Mouse (Mus musculus) kidney, embryonic 16.5 days (tissue): Measurements from ENCODE around the gene Irak4. TPM values are rescaled to one million over a fixed set of nuclear protein-coding genes. Genes with fewer than 3 reads are reported as not detected.
A peak's percentile ranks its signal among the peaks of the same experiment; 100 is the strongest.

ENCODE experiments used
- ATAC-seq: fragments of 200-750 bp; cut with Nextera tagmentation; 2 replicates; pipeline ENCODE4 v1.8.0; 2017; ENCODE audit warnings: moderate TSS enrichment; ENCODE audit not compliant: low FRiP score, low TSS enrichment
- H3K27ac ChIP-seq: fragments of 300-500 bp; sonication (generic); 2 replicates; pipeline ENCODE4 v1.5.1; 2014; ENCODE audit warnings: low read length
- H3K27me3 ChIP-seq: fragments of 300-500 bp; sonication (generic); 2 replicates; pipeline ENCODE4 v1.6.1; 2014; ENCODE audit warnings: low read length, control low read depth, mixed read lengths; ENCODE audit not compliant: insufficient read depth
- H3K36me3 ChIP-seq: fragments of 300-500 bp; sonication (generic); 2 replicates; pipeline ENCODE4 v1.6.1; 2014; ENCODE audit warnings: low read length, control low read depth, mixed read lengths; ENCODE audit not compliant: insufficient read depth
- H3K4me1 ChIP-seq: fragments of 300-500 bp; sonication (generic); 2 replicates; pipeline ENCODE4 v1.6.1; 2014; ENCODE audit warnings: low read length, control low read depth, mixed read lengths; ENCODE audit not compliant: insufficient read depth
- H3K4me2 ChIP-seq: fragments of 300-500 bp; sonication (generic); replicated peaks from 2 replicates; pipeline ENCODE4 v1.6.1; 2014; ENCODE audit warnings: low read depth, low read length
- H3K4me3 ChIP-seq: fragments of 300-500 bp; sonication (generic); 2 replicates; pipeline ENCODE4 v1.5.1; 2014; ENCODE audit warnings: mild to moderate bottlenecking, low read length
- H3K9ac ChIP-seq: fragments of 300-500 bp; sonication (generic); replicated peaks from 2 replicates; pipeline ENCODE4 v1.6.1; 2014; ENCODE audit warnings: low read length
- H3K9me3 ChIP-seq: fragments of 300-500 bp; sonication (generic); 2 replicates; pipeline ENCODE4 v1.6.1; 2016; ENCODE audit warnings: low read length, control low read depth
- WGBS: fragments of 180-500 bp; shearing (Covaris S2); extraction: QIAGEN DNeasy Blood & Tissue Kit; methylation state at CpG from one replicate; pipeline ENCODE4 v1.1.7; 2014; 5-methylcytosine and 5-hydroxymethylcytosine counted together
- polyA plus RNA-seq: library from polyadenylated mRNA; unstranded; fragments of >200 nt; fragmentation: Nextera tagmentation; extraction: Ambion mirVana; gene quantifications from 2 replicates; pipeline ENCODE4 v1.2.1, GENCODE M21; 2015

Gene Irak4
- polyA plus RNA-seq, 1 experiment from 2014 or later: 17.4 TPM

- no peaks in the 10 kb centered on the region for H3K4me1 ChIP-seq
- H3K4me3 ChIP-seq: no peak overlapping the region
- H3K9ac ChIP-seq: no peak overlapping the region
- ATAC-seq: no peak
- no peaks in the 10 kb centered on the region for H3K27me3 ChIP-seq
- H3K4me2 ChIP-seq: no peak overlapping the region
- H3K27ac ChIP-seq: no peak overlapping the region
- H3K9me3 ChIP-seq: no peaks in the 10 kb centered on the region
- WGBS: 79% methylated on average over 12 of the region's 12 CpGs
- H3K36me3 ChIP-seq: peaks cover 11% of the 10 kb centered on the region; the same call in 1 of the 2 replicates
Observed at GRCm38 (mm10) chr15:94524956-94525355, 18.5 kb upstream of the Irak4 start.

GRCm38 (mm10) chr15:94530519-94530918 is 12.9 kb upstream of the Irak4 start:
- ATAC-seq: no peak
- WGBS: 73% methylated on average over 3 of the region's 3 CpGs
- Histone ChIP-seq H3K4me3 (no peak overlapping the region), H3K4me1 (no peaks in the 10 kb centered on the region), H3K36me3 (peaks cover 13% of the 10 kb centered on the region; the same call in 1 of the 2 replicates), H3K27me3 (no peaks in the 10 kb centered on the region), H3K9ac (no peak overlapping the region), H3K27ac (no peak overlapping the region), H3K9me3 (no peaks in the 10 kb centered on the region), H3K4me2 (no peak overlapping the region)

GRCm38 (mm10) chr15:94532306-94532705 is 11.1 kb upstream of the Irak4 start:
- WGBS: 89% methylated on average over 5 of the region's 5 CpGs
- Histone ChIP-seq H3K4me3 (no peak overlapping the region), H3K4me2 (no peak overlapping the region), H3K9ac (no peak overlapping the region), H3K9me3 (no peaks in the 10 kb centered on the region), H3K27me3 (no peaks in the 10 kb centered on the region), H3K4me1 (no peaks in the 10 kb centered on the region), H3K27ac (no peak overlapping the region), H3K36me3 (peaks cover 11% of the 10 kb centered on the region; the same call in 1 of the 2 replicates)
- ATAC-seq: no peak

- Histone ChIP-seq H3K4me2 (no peak overlapping the region), H3K9me3 (no peaks in the 10 kb centered on the region), H3K36me3 (peaks cover 11% of the 10 kb centered on the region; the same call in 1 of the 2 replicates), H3K27ac (no peak overlapping the region), H3K9ac (no peak overlapping the region), H3K4me1 (no peaks in the 10 kb centered on the region), H3K27me3 (no peaks in the 10 kb centered on the region), H3K4me3 (no peak overlapping the region)
- WGBS: 95% methylated on average over 6 of the region's 6 CpGs
- no peak for ATAC-seq
Observed at GRCm38 (mm10) chr15:94532956-94533355, 10.5 kb upstream of the Irak4 start.

GRCm38 (mm10) chr15:94535521-94535920 is 7.9 kb upstream of the Irak4 start:
- Histone ChIP-seq H3K27ac (no peak overlapping the region), H3K4me1 (no peaks in the 10 kb centered on the region), H3K27me3 (no peaks in the 10 kb centered on the region), H3K4me3 (no peak overlapping the region), H3K9ac (no peak overlapping the region), H3K4me2 (no peak overlapping the region), H3K36me3 (peaks cover 5% of the 10 kb centered on the region; the same call in 1 of the 2 replicates), H3K9me3 (no peaks in the 10 kb centered on the region)
- 89% methylated on average over 7 of the region's 7 CpGs for WGBS
- ATAC-seq: no peak

- H3K4me1 ChIP-seq: peaks cover 8% of the 10 kb centered on the region; the same call in 1 of the 2 replicates
- no peaks in the 10 kb centered on the region for H3K27me3 ChIP-seq
- whole genome bisulfite sequencing: 88% methylated on average over 3 of the region's 3 CpGs
- no peaks in the 10 kb centered on the region for H3K36me3 ChIP-seq
- no peak overlapping the region for H3K4me2 ChIP-seq
- no peak overlapping the region for H3K27ac ChIP-seq
- no peak for ATAC-seq
- no peaks in the 10 kb centered on the region for H3K9me3 ChIP-seq
- no peak overlapping the region for H3K4me3 ChIP-seq
- no peak overlapping the region for H3K9ac ChIP-seq
Observed at GRCm38 (mm10) chr15:94539296-94539695, 4.1 kb upstream of the Irak4 start.

- WGBS: 16% methylated on average over 10 of the region's 22 CpGs
- no peaks in the 10 kb centered on the region for H3K27me3 ChIP-seq
Observed at GRCm38 (mm10) chr15:94542567-94543408, 655 bp upstream of the Irak4 start.

GRCm38 (mm10) chr15:94544052-94544636 is 701 bp downstream of the Irak4 start:
- no peak for ATAC-seq
- Histone ChIP-seq H3K4me1 (peaks cover 8% of the 10 kb centered on the region; the same call in 1 of the 2 replicates), H3K9ac (peak overlapping the region; percentile 84), H3K36me3 (no peaks in the 10 kb centered on the region), H3K4me2 (peak overlapping the region; percentile 62), H3K4me3 (peak overlapping the region; percentile 89), H3K27ac (peak overlapping the region; percentile 90), H3K9me3 (no peaks in the 10 kb centered on the region), H3K27me3 (no peaks in the 10 kb centered on the region)
- 43% methylated on average over 9 of the region's 9 CpGs for WGBS

More at GRCm38 (mm10) chr15:94542567-94543408, 655 bp upstream of the Irak4 start:
- H3K9me3 ChIP-seq: no peaks in the 10 kb centered on the region
- H3K4me3 ChIP-seq: peak overlapping the region; percentile 89
- no peaks in the 10 kb centered on the region for H3K36me3 ChIP-seq
- H3K9ac ChIP-seq: peak overlapping the region; percentile 84
- H3K4me1 ChIP-seq: peaks cover 8% of the 10 kb centered on the region; the same call in 1 of the 2 replicates
- peak overlapping the region; percentile 62 for H3K4me2 ChIP-seq
- peak overlapping the region; percentile 90 for H3K27ac ChIP-seq
- ATAC-seq: peak; percentile 89

GRCm38 (mm10) chr15:94544844-94545243 is 1.4 kb downstream of the Irak4 start:
- ATAC-seq: no peak

GRCm38 (mm10) chr15:94553536-94553935 is 10.1 kb downstream of the Irak4 start:
- 95% methylated on average over 9 of the region's 9 CpGs for WGBS

More at GRCm38 (mm10) chr15:94544844-94545243, 1.4 kb downstream of the Irak4 start:
- Histone ChIP-seq H3K4me1 (peaks cover 8% of the 10 kb centered on the region; the same call in 1 of the 2 replicates), H3K36me3 (peaks cover 4% of the 10 kb centered on the region; the same call in 1 of the 2 replicates), H3K9me3 (no peaks in the 10 kb centered on the region), H3K4me2 (no peak overlapping the region), H3K9ac (no peak overlapping the region), H3K27me3 (no peaks in the 10 kb centered on the region), H3K27ac (no peak overlapping the region), H3K4me3 (no peak overlapping the region)
- 88% methylated on average over 4 of the region's 4 CpGs for WGBS

More at GRCm38 (mm10) chr15:94553536-94553935, 10.1 kb downstream of the Irak4 start:
- ATAC-seq: no peak
- Histone ChIP-seq H3K36me3 (peaks cover 15% of the 10 kb centered on the region), H3K4me3 (no peak overlapping the region), H3K9ac (no peak overlapping the region), H3K27me3 (no peaks in the 10 kb centered on the region), H3K4me2 (no peak overlapping the region), H3K4me1 (no peaks in the 10 kb centered on the region), H3K27ac (no peak overlapping the region), H3K9me3 (no peaks in the 10 kb centered on the region)
